Mouse (Mus musculus) forebrain, embryonic 11.5 days (tissue): ENCODE measurements at regions not wholly inside any gene's neighbourhood (a gene's known extent, or its start where the extent isn't known, plus 50 kb on each side); places are given as distances from the start of the nearest gene placed in this dataset.

ENCODE experiments used
- ATAC-seq: fragments of 200-750 bp; cut with Nextera tagmentation; replicated peaks from 2 replicates; pipeline ENCODE4 v1.8.0; 2017; ENCODE audit warnings: moderate TSS enrichment; ENCODE audit not compliant: low FRiP score
- DNase-seq: peaks from one replicate; pipeline ENCODE4 v3.0.0-alpha.2; 2017; ENCODE audit warnings: low spot score
- H3K27ac ChIP-seq: fragments of 300-500 bp; sonication (generic); 2 replicates; pipeline ENCODE4 v1.5.1; 2014; ENCODE audit warnings: low read depth, low read length
- H3K27me3 ChIP-seq: fragments of 300-500 bp; sonication (generic); 2 replicates; pipeline ENCODE4 v1.6.1; 2014; ENCODE audit warnings: mild to moderate bottlenecking, low read length, mixed read lengths; ENCODE audit not compliant: control insufficient read depth, insufficient read depth
- H3K36me3 ChIP-seq: fragments of 300-500 bp; sonication (generic); 2 replicates; pipeline ENCODE4 v1.6.1; 2014; ENCODE audit warnings: mild to moderate bottlenecking, low read length, moderate library complexity, mixed read lengths; ENCODE audit not compliant: control insufficient read depth, insufficient read depth
- H3K4me1 ChIP-seq: fragments of 300-500 bp; sonication (generic); replicated peaks from 2 replicates; pipeline ENCODE4 v1.6.1; 2014; ENCODE audit warnings: low read length, mixed read lengths; ENCODE audit not compliant: control insufficient read depth, insufficient read depth
- H3K4me2 ChIP-seq: fragments of 300-500 bp; sonication (generic); 2 replicates; pipeline ENCODE4 v1.6.1; 2014; ENCODE audit warnings: low read depth, mild to moderate bottlenecking, low read length, moderate library complexity, mixed read lengths; ENCODE audit not compliant: severe bottlenecking
- H3K4me3 ChIP-seq: fragments of 300-500 bp; sonication (generic); 2 replicates; pipeline ENCODE4 v1.5.1; 2014; ENCODE audit warnings: low read depth, low read length
- H3K9ac ChIP-seq: fragments of 300-500 bp; sonication (generic); 2 replicates; pipeline ENCODE4 v1.6.1; 2014; ENCODE audit warnings: low read length
- H3K9me3 ChIP-seq: fragments of 300-500 bp; sonication (generic); 2 replicates; pipeline ENCODE4 v1.6.1; 2016; ENCODE audit warnings: low read length, mixed read lengths; ENCODE audit not compliant: control insufficient read depth
- WGBS: fragments of 180-500 bp; shearing (Covaris S2); extraction: QIAGEN DNeasy Blood & Tissue Kit; methylation state at CpG from one replicate; pipeline ENCODE4 v1.1.7; 2014; 5-methylcytosine and 5-hydroxymethylcytosine counted together

DNA sequence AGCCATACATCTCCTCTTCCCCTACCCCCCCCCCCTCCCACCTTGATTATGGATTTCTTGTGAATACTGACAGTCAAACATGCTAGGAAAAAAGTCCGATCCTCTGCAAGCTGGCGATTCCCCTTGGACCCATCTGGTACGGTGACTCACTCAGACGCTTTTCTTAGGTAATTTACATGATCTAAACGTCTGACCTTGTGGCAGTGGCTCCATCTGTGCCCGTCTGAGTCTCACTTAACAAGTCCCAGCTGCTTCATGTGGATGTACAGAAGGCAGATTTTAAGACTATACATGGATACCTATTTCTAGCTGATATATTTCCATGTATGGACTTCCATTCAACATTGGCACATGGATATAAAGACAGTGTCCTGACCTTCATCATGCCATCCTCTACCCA is 481.0 kb downstream of the Lipi start:
- Histone ChIP-seq H3K4me2 (no peak overlapping the region), H3K9me3 (no peaks in the 10 kb centered on the region), H3K27ac (no peak overlapping the region), H3K27me3 (no peaks in the 10 kb centered on the region), H3K4me1 (no peaks in the 10 kb centered on the region), H3K4me3 (no peak overlapping the region), H3K36me3 (no peaks in the 10 kb centered on the region), H3K9ac (no peak overlapping the region)
- 68% methylated on average over 6 of the region's 6 CpGs for whole genome bisulfite sequencing
- no peak for DNase-seq
- ATAC-seq, result peak; percentile 39; the same call in 1 of the 2 replicates

GRCm38 (mm10) chr16:75093163-75093562 is 492.7 kb downstream of the Lipi start:
- no peaks in the 10 kb centered on the region for H3K27me3 ChIP-seq
- ATAC-seq, result peak; percentile 47; the same call in 1 of the 2 replicates
- H3K4me2 ChIP-seq, result peak overlapping the region; percentile 3; the same call in 1 of the 2 replicates
- no peak overlapping the region for H3K27ac ChIP-seq
- H3K9ac ChIP-seq, result no peak overlapping the region
- no peak overlapping the region for H3K4me3 ChIP-seq
- no peaks in the 10 kb centered on the region for H3K4me1 ChIP-seq
- no peak for DNase-seq
- H3K9me3 ChIP-seq, result no peaks in the 10 kb centered on the region
- H3K36me3 ChIP-seq, result no peaks in the 10 kb centered on the region
- 43% methylated on average over 6 of the region's 6 CpGs for WGBS

DNA sequence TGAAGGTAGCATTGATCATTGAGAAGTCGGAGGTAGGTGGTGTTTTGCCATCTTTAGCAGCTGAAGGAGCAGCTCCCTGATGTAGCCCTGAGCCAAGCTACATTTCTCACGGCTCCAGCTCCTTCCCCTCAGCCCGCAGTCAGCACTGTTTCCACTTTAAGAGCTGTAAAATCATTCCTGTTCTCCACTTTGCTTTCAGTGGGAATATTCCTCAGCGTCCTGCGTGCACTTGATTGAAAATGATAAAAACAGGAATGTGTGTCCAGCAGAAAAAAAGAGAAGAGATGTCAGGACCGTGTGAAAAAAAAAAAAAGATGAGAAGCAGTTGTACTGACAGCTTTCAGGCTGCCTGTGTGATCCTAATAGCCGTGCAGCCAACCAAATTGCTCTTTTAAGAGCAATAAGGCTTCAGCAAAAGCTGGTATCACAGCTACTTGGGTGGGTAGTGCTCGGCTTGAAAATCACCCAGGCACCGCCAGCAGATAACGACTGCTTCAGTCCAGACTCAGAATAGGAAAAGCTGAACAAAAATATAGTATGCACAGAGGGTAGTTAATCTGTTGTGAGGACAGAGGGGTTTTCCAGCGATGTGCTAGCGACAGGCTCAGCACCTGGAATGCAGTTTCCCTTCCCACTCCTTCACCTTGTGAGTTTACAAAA is 493.3 kb downstream of the Lipi start:
- ATAC-seq (peak; percentile 42; the same call in 1 of the 2 replicates), DNase-seq (no peak)
- Histone ChIP-seq H3K27me3 (no peaks in the 10 kb centered on the region), H3K36me3 (no peaks in the 10 kb centered on the region), H3K9ac (no peak overlapping the region), H3K4me2 (peak overlapping the region; percentile 3; the same call in 1 of the 2 replicates), H3K4me3 (no peak overlapping the region), H3K9me3 (no peaks in the 10 kb centered on the region), H3K27ac (no peak overlapping the region), H3K4me1 (no peaks in the 10 kb centered on the region)
- WGBS, result 24% methylated on average over 12 of the region's 12 CpGs

- H3K27me3 ChIP-seq, result no peaks in the 10 kb centered on the region
- WGBS, result 63% methylated on average over 2 of the region's 2 CpGs
- no peaks in the 10 kb centered on the region for H3K9me3 ChIP-seq
- no peak overlapping the region for H3K4me3 ChIP-seq
- no peak overlapping the region for H3K9ac ChIP-seq
- ATAC-seq, result no peak
- no peaks in the 10 kb centered on the region for H3K36me3 ChIP-seq
- no peaks in the 10 kb centered on the region for H3K4me1 ChIP-seq
- H3K27ac ChIP-seq, result no peak overlapping the region
- DNase-seq, result no peak
- H3K4me2 ChIP-seq, result no peak overlapping the region
These were observed 493.9 kb downstream of the Lipi start for GRCm38 (mm10) chr16:75091931-75092330.

GRCm38 (mm10) chr16:75089383-75090035 is 496.4 kb downstream of the Lipi start:
- no peak for DNase-seq
- WGBS, result 82% methylated on average over 6 of the region's 6 CpGs
- no peak for ATAC-seq

DNA sequence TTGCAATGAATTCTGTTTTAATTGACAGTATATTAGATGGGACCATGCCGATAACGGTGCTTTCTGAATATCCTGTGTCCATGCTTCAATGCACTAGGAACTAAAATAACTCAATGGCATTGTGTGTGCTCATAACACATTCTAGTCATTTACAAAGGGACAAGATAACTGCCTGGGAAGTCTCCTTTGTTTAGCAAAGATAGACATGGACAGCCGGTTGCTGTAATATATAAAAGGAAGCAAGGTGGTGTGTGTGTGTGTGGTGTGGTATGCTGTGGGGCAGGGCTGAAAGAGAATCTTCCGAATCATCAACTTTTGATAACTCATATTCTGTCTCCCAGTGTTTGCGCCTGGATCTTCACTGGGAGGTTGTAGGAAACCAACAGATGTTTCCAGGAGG is 497.2 kb downstream of the Lipi start:
- WGBS, result 87% methylated on average over 5 of the region's 5 CpGs
- Histone ChIP-seq H3K27ac (no peak overlapping the region), H3K9me3 (no peaks in the 10 kb centered on the region), H3K27me3 (no peaks in the 10 kb centered on the region), H3K36me3 (no peaks in the 10 kb centered on the region), H3K4me1 (no peaks in the 10 kb centered on the region), H3K9ac (no peak overlapping the region), H3K4me2 (no peak overlapping the region), H3K4me3 (no peak overlapping the region)
- DNase-seq, result no peak
- ATAC-seq, result no peak

More at GRCm38 (mm10) chr16:75089383-75090035, 496.4 kb downstream of the Lipi start:
- Histone ChIP-seq H3K4me2 (no peak overlapping the region), H3K4me3 (no peak overlapping the region), H3K27ac (no peak overlapping the region), H3K36me3 (no peaks in the 10 kb centered on the region), H3K9me3 (no peaks in the 10 kb centered on the region), H3K9ac (no peak overlapping the region), H3K4me1 (no peaks in the 10 kb centered on the region), H3K27me3 (no peaks in the 10 kb centered on the region)

DNA sequence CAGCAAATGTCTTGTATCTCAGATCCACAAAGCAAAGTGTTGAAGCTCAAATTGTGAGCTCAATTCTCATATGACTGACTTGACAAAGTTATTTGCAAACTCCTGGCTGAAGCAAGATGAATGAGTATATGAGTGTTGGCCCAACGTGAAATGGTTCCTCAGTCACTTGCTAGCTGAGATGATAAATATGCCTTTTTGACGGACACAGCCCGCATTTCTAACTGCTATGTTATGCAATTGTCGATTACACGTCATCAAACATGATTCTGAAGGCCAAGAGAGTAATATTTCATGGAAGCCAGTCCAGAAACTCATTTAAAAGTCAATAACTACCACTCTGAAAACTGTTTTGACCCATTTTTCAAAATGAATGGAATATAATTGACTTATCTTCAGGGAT is 520.6 kb downstream of the Lipi start:
- Histone ChIP-seq H3K4me1 (no peaks in the 10 kb centered on the region), H3K4me2 (no peak overlapping the region), H3K9ac (no peak overlapping the region), H3K27me3 (no peaks in the 10 kb centered on the region), H3K36me3 (no peaks in the 10 kb centered on the region), H3K9me3 (no peaks in the 10 kb centered on the region), H3K4me3 (no peak overlapping the region), H3K27ac (no peak overlapping the region)
- WGBS, result 84% methylated on average over 5 of the region's 5 CpGs
- ATAC-seq (no peak), DNase-seq (no peak)

- Histone ChIP-seq H3K27me3 (no peaks in the 10 kb centered on the region), H3K9me3 (no peaks in the 10 kb centered on the region), H3K36me3 (no peaks in the 10 kb centered on the region), H3K4me3 (no peak overlapping the region), H3K27ac (no peak overlapping the region), H3K4me1 (no peaks in the 10 kb centered on the region), H3K9ac (no peak overlapping the region), H3K4me2 (no peak overlapping the region)
- ATAC-seq, result no peak
- no peak for DNase-seq
These were observed 532.9 kb downstream of the Lipi start for GRCm38 (mm10) chr16:75052953-75053352.

DNA sequence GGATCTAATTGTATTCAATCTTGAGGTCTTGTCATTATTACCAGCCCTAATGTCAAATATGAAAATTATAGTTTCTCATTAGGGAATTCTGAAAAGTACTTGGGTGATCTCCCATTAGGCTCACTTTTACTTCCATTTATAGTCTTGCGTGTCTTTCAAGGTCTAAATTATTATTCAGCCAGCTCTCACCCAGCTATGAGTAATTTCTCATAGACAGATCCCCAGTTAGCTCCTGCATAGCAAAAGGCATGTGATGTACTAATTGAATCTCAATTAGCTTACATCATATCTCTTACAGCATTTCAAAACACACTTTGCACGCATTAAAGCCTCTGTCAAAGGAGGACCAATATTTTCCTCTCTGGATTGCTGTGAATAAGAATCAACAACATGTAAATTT is 539.9 kb downstream of the Lipi start:
- H3K4me3 ChIP-seq, result no peak overlapping the region
- no peaks in the 10 kb centered on the region for H3K36me3 ChIP-seq
- H3K4me1 ChIP-seq, result no peaks in the 10 kb centered on the region
- H3K9me3 ChIP-seq, result no peaks in the 10 kb centered on the region
- no peak overlapping the region for H3K9ac ChIP-seq
- 88% methylated on average over 2 of the region's 2 CpGs for WGBS
- no peak for ATAC-seq
- no peak for DNase-seq
- H3K4me2 ChIP-seq, result no peak overlapping the region
- no peak overlapping the region for H3K27ac ChIP-seq
- H3K27me3 ChIP-seq, result no peaks in the 10 kb centered on the region
